Mouse (Mus musculus) forebrain, embryonic 15.5 days (tissue): ENCODE results near the gene Prpsap2. TPM values are rescaled to one million over a fixed set of nuclear protein-coding genes. Genes with fewer than 3 reads are reported as not detected.

Experiments used
- ATAC-seq: fragments of 200-750 bp; cut with Nextera tagmentation; replicated peaks from 2 replicates; pipeline ENCODE4 v1.8.0; 2017; ENCODE audit warnings: mild to moderate bottlenecking, moderate TSS enrichment, moderate library complexity
- H3K27ac ChIP-seq: fragments of 300-500 bp; sonication (generic); replicated peaks from 2 replicates; pipeline ENCODE4 v1.5.1; 2015; ENCODE audit warnings: mild to moderate bottlenecking, inconsistent platforms
- H3K27me3 ChIP-seq: fragments of 300-500 bp; sonication (generic); 2 replicates; pipeline ENCODE4 v1.6.1; 2015; ENCODE audit warnings: inconsistent platforms
- H3K36me3 ChIP-seq: fragments of 300-500 bp; sonication (generic); 2 replicates; pipeline ENCODE4 v1.6.1; 2015; ENCODE audit warnings: mild to moderate bottlenecking, inconsistent platforms
- H3K4me1 ChIP-seq: fragments of 300-500 bp; sonication (generic); 2 replicates; pipeline ENCODE4 v1.6.1; 2015; ENCODE audit warnings: inconsistent platforms
- H3K4me2 ChIP-seq: fragments of 300-500 bp; sonication (generic); replicated peaks from 2 replicates; pipeline ENCODE4 v1.6.1; 2015; ENCODE audit warnings: mild to moderate bottlenecking, inconsistent platforms
- H3K4me3 ChIP-seq: fragments of 300-500 bp; sonication (generic); 2 replicates; pipeline ENCODE4 v1.5.1; 2015; ENCODE audit warnings: mild to moderate bottlenecking, inconsistent platforms
- H3K9ac ChIP-seq: fragments of 300-500 bp; sonication (generic); replicated peaks from 2 replicates; pipeline ENCODE4 v1.6.1; 2015; ENCODE audit warnings: mild to moderate bottlenecking, inconsistent platforms
- H3K9me3 ChIP-seq: fragments of 300-500 bp; sonication (generic); 2 replicates; pipeline ENCODE4 v1.6.1; 2016; ENCODE audit warnings: inconsistent platforms
- WGBS: fragments of 180-500 bp; shearing (Covaris S2); methylation state at CpG from one replicate; pipeline ENCODE4 v1.1.7; 2015; ENCODE audit warnings: mixed read lengths; 5-methylcytosine and 5-hydroxymethylcytosine counted together
- polyA plus RNA-seq: library from polyadenylated mRNA; unstranded; fragments of >200 nt; fragmentation: Nextera tagmentation; extraction: Ambion mirVana; gene quantifications from 2 replicates; pipeline ENCODE4 v1.2.1, GENCODE M21; 2015

Gene Prpsap2
- polyA plus RNA-seq, 1 experiment from 2014 or later: 67.3 TPM

GRCm38 (mm10) chr11:61713157-61713855 lies 48.6 kb downstream of the Prpsap2 start:
- no peaks in the 10 kb centered on the region for H3K36me3 ChIP-seq
- 65% methylated on average over 15 of the region's 15 CpGs for whole genome bisulfite sequencing
- H3K9me3 ChIP-seq: no peaks in the 10 kb centered on the region
- H3K9ac ChIP-seq: no peak overlapping the region
- no peak overlapping the region for H3K4me3 ChIP-seq
- ATAC-seq: no peak
- no peaks in the 10 kb centered on the region for H3K4me1 ChIP-seq
- H3K27me3 ChIP-seq: no peaks in the 10 kb centered on the region
- no peak overlapping the region for H3K4me2 ChIP-seq
- H3K27ac ChIP-seq: no peak overlapping the region

GRCm38 (mm10) chr11:61708928-61709327 lies 53.0 kb downstream of the Prpsap2 start:
- WGBS: 66% methylated on average over 3 of the region's 3 CpGs
- Histone ChIP-seq H3K4me3 (no peak overlapping the region), H3K27ac (no peak overlapping the region), H3K27me3 (no peaks in the 10 kb centered on the region), H3K9me3 (no peaks in the 10 kb centered on the region), H3K4me2 (no peak overlapping the region), H3K9ac (no peak overlapping the region), H3K4me1 (no peaks in the 10 kb centered on the region), H3K36me3 (no peaks in the 10 kb centered on the region)
- no peak for ATAC-seq

GRCm38 (mm10) chr11:61706232-61706631 lies 55.7 kb downstream of the Prpsap2 start:
- Histone ChIP-seq H3K27ac (no peak overlapping the region), H3K36me3 (no peaks in the 10 kb centered on the region), H3K9me3 (no peaks in the 10 kb centered on the region), H3K9ac (no peak overlapping the region), H3K4me2 (no peak overlapping the region), H3K27me3 (no peaks in the 10 kb centered on the region), H3K4me3 (no peak overlapping the region), H3K4me1 (no peaks in the 10 kb centered on the region)
- no peak for ATAC-seq
- WGBS: 63% methylated on average over 4 of the region's 4 CpGs

GRCm38 (mm10) chr11:61705581-61705980 lies 56.3 kb downstream of the Prpsap2 start:
- no peak overlapping the region for H3K27ac ChIP-seq
- H3K4me2 ChIP-seq: no peak overlapping the region
- WGBS: 93% methylated on average over 2 of the region's 2 CpGs
- no peak overlapping the region for H3K9ac ChIP-seq
- peaks cover 2% of the 10 kb centered on the region; the same call in 1 of the 2 replicates for H3K4me1 ChIP-seq
- H3K27me3 ChIP-seq: no peaks in the 10 kb centered on the region
- no peak overlapping the region for H3K4me3 ChIP-seq
- ATAC-seq: no peak
- H3K36me3 ChIP-seq: no peaks in the 10 kb centered on the region
- no peaks in the 10 kb centered on the region for H3K9me3 ChIP-seq

GRCm38 (mm10) chr11:61702494-61702893 lies 59.4 kb downstream of the Prpsap2 start:
- H3K9ac ChIP-seq: no peak overlapping the region
- H3K9me3 ChIP-seq: no peaks in the 10 kb centered on the region
- ATAC-seq: no peak
- H3K4me2 ChIP-seq: no peak overlapping the region
- H3K4me3 ChIP-seq: no peak overlapping the region
- WGBS: 93% methylated on average over 5 of the region's 5 CpGs
- no peak overlapping the region for H3K27ac ChIP-seq
- no peaks in the 10 kb centered on the region for H3K36me3 ChIP-seq
- H3K4me1 ChIP-seq: peaks cover 8% of the 10 kb centered on the region; the same call in 1 of the 2 replicates
- no peaks in the 10 kb centered on the region for H3K27me3 ChIP-seq

GRCm38 (mm10) chr11:61701696-61702095 lies 60.2 kb downstream of the Prpsap2 start:
- Histone ChIP-seq H3K9ac (no peak overlapping the region), H3K4me3 (no peak overlapping the region)
- 39% methylated on average over 5 of the region's 5 CpGs for WGBS

GRCm38 (mm10) chr11:61699933-61700332 lies 62.0 kb downstream of the Prpsap2 start:
- no peaks in the 10 kb centered on the region for H3K27me3 ChIP-seq
- H3K9me3 ChIP-seq: no peaks in the 10 kb centered on the region
- H3K36me3 ChIP-seq: no peaks in the 10 kb centered on the region
- H3K4me1 ChIP-seq: peaks cover 8% of the 10 kb centered on the region; the same call in 1 of the 2 replicates
- H3K4me2 ChIP-seq: no peak overlapping the region
- no peak overlapping the region for H3K9ac ChIP-seq
- no peak overlapping the region for H3K4me3 ChIP-seq
- no peak for ATAC-seq
- WGBS: 33% methylated on average over 4 of the region's 4 CpGs
- H3K27ac ChIP-seq: no peak overlapping the region

More at GRCm38 (mm10) chr11:61701696-61702095, 60.2 kb downstream of the Prpsap2 start:
- Histone ChIP-seq H3K4me2 (no peak overlapping the region), H3K27ac (no peak overlapping the region), H3K9me3 (no peaks in the 10 kb centered on the region), H3K36me3 (no peaks in the 10 kb centered on the region), H3K4me1 (peaks cover 8% of the 10 kb centered on the region; the same call in 1 of the 2 replicates), H3K27me3 (no peaks in the 10 kb centered on the region)
- no peak for ATAC-seq

- no peaks in the 10 kb centered on the region for H3K27me3 ChIP-seq
- no peak overlapping the region for H3K4me2 ChIP-seq
- peaks cover 8% of the 10 kb centered on the region; the same call in 1 of the 2 replicates for H3K4me1 ChIP-seq
- H3K36me3 ChIP-seq: no peaks in the 10 kb centered on the region
- no peaks in the 10 kb centered on the region for H3K9me3 ChIP-seq
- H3K4me3 ChIP-seq: no peak overlapping the region
- 83% methylated on average over 5 of the region's 5 CpGs for WGBS
- no peak overlapping the region for H3K9ac ChIP-seq
- no peak overlapping the region for H3K27ac ChIP-seq
- ATAC-seq: no peak
Observed at GRCm38 (mm10) chr11:61699460-61699859, 62.4 kb downstream of the Prpsap2 start.

- ATAC-seq: no peak
- Histone ChIP-seq H3K36me3 (no peaks in the 10 kb centered on the region), H3K4me2 (no peak overlapping the region), H3K4me1 (peaks cover 8% of the 10 kb centered on the region; the same call in 1 of the 2 replicates), H3K27me3 (no peaks in the 10 kb centered on the region), H3K9ac (no peak overlapping the region), H3K9me3 (no peaks in the 10 kb centered on the region), H3K27ac (no peak overlapping the region), H3K4me3 (no peak overlapping the region)
Observed at GRCm38 (mm10) chr11:61698852-61699251, 63.0 kb downstream of the Prpsap2 start.

GRCm38 (mm10) chr11:61692996-61693395 lies 68.9 kb downstream of the Prpsap2 start:
- H3K36me3 ChIP-seq: no peaks in the 10 kb centered on the region
- H3K4me1 ChIP-seq: no peaks in the 10 kb centered on the region
- 83% methylated on average over 5 of the region's 5 CpGs for WGBS
- no peak overlapping the region for H3K27ac ChIP-seq
- no peak overlapping the region for H3K9ac ChIP-seq
- no peak overlapping the region for H3K4me2 ChIP-seq
- H3K27me3 ChIP-seq: no peaks in the 10 kb centered on the region
- ATAC-seq: no peak
- H3K4me3 ChIP-seq: no peak overlapping the region
- no peaks in the 10 kb centered on the region for H3K9me3 ChIP-seq

- H3K9me3 ChIP-seq: no peaks in the 10 kb centered on the region
- WGBS: 46% methylated on average over 2 of the region's 2 CpGs
- H3K36me3 ChIP-seq: no peaks in the 10 kb centered on the region
- H3K27ac ChIP-seq: no peak overlapping the region
- no peak for ATAC-seq
- H3K9ac ChIP-seq: no peak overlapping the region
- H3K4me3 ChIP-seq: no peak overlapping the region
- H3K27me3 ChIP-seq: peaks cover 25% of the 10 kb centered on the region
- H3K4me1 ChIP-seq: peaks cover 10% of the 10 kb centered on the region
- no peak overlapping the region for H3K4me2 ChIP-seq
Observed at GRCm38 (mm10) chr11:61687595-61687994, 74.3 kb downstream of the Prpsap2 start.

- WGBS: 59% methylated on average over 10 of the region's 10 CpGs
- no peak for ATAC-seq
- Histone ChIP-seq H3K27me3 (peaks cover 25% of the 10 kb centered on the region), H3K9ac (no peak overlapping the region), H3K4me1 (peaks cover 10% of the 10 kb centered on the region), H3K27ac (no peak overlapping the region), H3K36me3 (no peaks in the 10 kb centered on the region), H3K4me2 (no peak overlapping the region), H3K9me3 (no peaks in the 10 kb centered on the region), H3K4me3 (no peak overlapping the region)
Observed at GRCm38 (mm10) chr11:61686906-61687453, 74.9 kb downstream of the Prpsap2 start.
